In the genomic region with DNA sequence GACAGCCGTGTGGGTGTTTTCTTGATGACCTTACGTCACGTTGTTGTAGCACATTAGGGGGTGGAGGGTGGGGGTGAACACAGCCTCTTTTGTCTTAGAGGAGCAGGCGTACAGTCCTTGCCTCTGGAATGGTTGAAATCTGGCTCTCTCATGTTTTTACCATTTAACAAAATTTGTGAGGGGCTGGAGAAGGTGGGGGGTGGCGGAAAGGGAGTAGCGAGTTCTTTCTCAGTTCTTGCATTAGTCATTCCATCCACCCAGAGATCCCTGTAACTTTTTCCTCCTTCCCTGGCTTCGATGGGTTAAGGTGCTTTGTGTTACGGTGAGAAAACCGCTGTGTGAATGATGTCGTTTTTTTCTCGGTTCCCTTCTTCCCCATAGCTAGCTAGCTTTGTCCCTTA, we compare ENCODE assay signal across 1 mouse cellular context.
TF ChIP-seq lines count a peak whose summit lies in the region.

No protein-coding gene starts in this region.

TF ChIP-seq in CH12.LX, 34 proteins besides CTCF, POLR2A, EP300 and RAD21 (continued from another document):
- peak; percentile 46 for TF ChIP-seq BHLHE40 (IDR thresholded peaks at IDR 0.05; ENCODE audit: low read depth, low read length)
- TF ChIP-seq SIN3A (IDR thresholded peaks at IDR 0.05; ENCODE audit: low read length), result no peak
- TF ChIP-seq JUND (conservative IDR thresholded peaks at IDR 0.05; ENCODE audit: low read depth, low read length), result 0 out of 2 replicates have a peak, but pooled peaks have one; percentile 8
- TF ChIP-seq NRF1 (IDR thresholded peaks at IDR 0.05; ENCODE audit: low read depth, low read length), result no peak
- no peak for TF ChIP-seq IRF4 (IDR thresholded peaks at IDR 0.05; ENCODE audit: low read depth, low read length)
